ENCODE assay signal across 8 mouse cellular contexts in the genomic region with DNA sequence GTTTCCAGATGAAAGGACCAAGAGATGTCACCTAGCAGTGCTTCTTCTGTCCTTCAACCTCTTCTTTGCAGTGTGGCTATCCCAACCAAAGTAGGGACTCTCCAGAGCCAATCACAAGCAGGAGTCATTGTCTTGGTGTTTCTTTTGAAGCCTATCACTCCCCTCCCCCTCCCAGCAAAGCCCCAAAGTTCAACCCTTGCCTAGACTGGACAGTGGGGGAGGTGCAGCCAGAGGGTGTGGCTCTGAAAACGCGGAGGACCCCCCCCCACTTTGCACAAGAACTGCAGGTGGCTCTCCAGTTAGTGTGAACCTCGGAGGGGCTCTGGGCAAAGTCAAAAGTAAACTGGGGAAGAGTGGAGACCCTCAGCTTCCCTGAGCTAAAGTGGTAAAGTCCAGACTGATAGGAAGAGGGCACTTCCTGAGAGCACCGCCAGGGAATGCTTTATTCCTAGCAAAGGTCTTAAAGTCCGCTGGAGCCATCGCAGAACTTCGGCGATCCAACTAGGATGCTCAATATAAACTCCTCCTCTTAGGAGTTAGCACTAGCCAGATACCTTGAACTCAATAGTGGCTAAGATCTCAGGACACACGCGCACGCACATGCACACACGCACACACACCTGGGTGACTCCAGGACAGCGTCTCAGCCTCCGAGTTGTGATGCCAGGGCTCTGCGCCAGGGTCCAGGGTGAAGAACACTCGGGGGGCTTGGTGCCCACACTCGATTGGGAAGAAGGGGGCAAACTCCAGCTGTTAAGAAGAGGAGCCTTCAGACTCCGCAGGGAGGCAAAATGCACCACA. TPM values are rescaled to one million over a fixed set of nuclear protein-coding genes. Genes with fewer than 3 reads are reported as not detected.
A peak's percentile ranks its signal among the peaks of the same experiment; 100 is the strongest.
DNase-seq lines count a peak whose midpoint lies in the region; ATAC-seq and TF ChIP-seq lines count a peak whose summit lies in the region.

No protein-coding gene starts in this region.

- peak overlapping the region; percentile 94 for H3K4me3 ChIP-seq in gastrocnemius, adult 2 months
- peak overlapping the region; percentile 79 for H3K4me3 ChIP-seq in brown adipose tissue, adult 24 weeks (ENCODE audit: insufficient read depth, low read depth, low read length)
- H3K4me3 ChIP-seq in heart, embryonic 12.5 days, result peak overlapping the region; percentile 80
- peak overlapping the region; percentile 94 for H3K4me3 ChIP-seq in limb, embryonic 10.5 days
- H3K4me3 ChIP-seq in neural tube, embryonic 11.5 days (ENCODE audit: low read depth, low read length), result peak overlapping the region; percentile 82

- H3K4me2 ChIP-seq in heart, embryonic 12.5 days, result peak overlapping the region; percentile 87
- H3K4me2 ChIP-seq in neural tube, embryonic 11.5 days (ENCODE audit: low read depth), result peak overlapping the region; percentile 95

- no peaks in the 10 kb centered on the region for H3K36me3 ChIP-seq in heart, embryonic 12.5 days
- no peaks in the 10 kb centered on the region; the same call in 1 of the 2 replicates for H3K36me3 ChIP-seq in limb, embryonic 10.5 days
- H3K36me3 ChIP-seq in neural tube, embryonic 11.5 days (ENCODE audit: control insufficient read depth, insufficient read depth, low read length), result no peaks in the 10 kb centered on the region

- no peak for ATAC-seq in heart, embryonic 12.5 days (ENCODE audit: insufficient number of reproducible peaks, low FRiP score)
- peak; percentile 3; the same call in 1 of the 2 replicates for ATAC-seq in neural tube, embryonic 11.5 days (ENCODE audit: insufficient read depth, low FRiP score, low TSS enrichment)
- no peak for ATAC-seq in granulocyte monocyte progenitor cell, adult 5-6 weeks (replicated peaks; ENCODE audit: poor library complexity, severe bottlenecking)

- peak overlapping the region; percentile 76 for H3K9ac ChIP-seq in heart, embryonic 12.5 days
- peak overlapping the region; percentile 82 for H3K9ac ChIP-seq in neural tube, embryonic 11.5 days (ENCODE audit: low read length)

- peaks cover 3% of the 10 kb centered on the region; the same call in 1 of the 2 replicates for H3K9me3 ChIP-seq in heart, embryonic 12.5 days (replicated peaks)
- H3K9me3 ChIP-seq in limb, embryonic 10.5 days (replicated peaks), result no peaks in the 10 kb centered on the region
- H3K9me3 ChIP-seq in neural tube, embryonic 11.5 days (ENCODE audit: control insufficient read depth, low read length), result no peaks in the 10 kb centered on the region

- DNase-seq in gastrocnemius, adult 2 months, result peak; percentile 58
- DNase-seq in gastrocnemius, adult 18-20 months (ENCODE audit: low spot score), result no peak
- DNase-seq in limb, embryonic 10.5 days (ENCODE audit: low spot score), result peak; percentile 59
- peak; percentile 50 for DNase-seq in neural tube, embryonic 11.5 days (ENCODE audit: low spot score)
- no peak for DNase-seq in frontal cortex, postnatal 10 days (ENCODE audit: low spot score in 2 of 2)

- intact Hi-C loops in gastrocnemius, adult 2 months (cut with DNase I), result loop anchor here (5.0 to 10.0 kb wide), 2 partner anchors 49 to 196 kb away; a partner anchor contains a TSS

- TF ChIP-seq CTCF in gastrocnemius, adult 2 months (IDR thresholded peaks at IDR 0.05), result peak; percentile 32; the same call in 1 of the 2 replicates

- peaks cover 43% of the 10 kb centered on the region for H3K4me1 ChIP-seq in brown adipose tissue, adult 24 weeks (ENCODE audit: control insufficient read depth, insufficient read depth, insufficient read length, low read length)
- peaks cover 56% of the 10 kb centered on the region for H3K4me1 ChIP-seq in heart, embryonic 12.5 days (replicated peaks)
- peaks cover 63% of the 10 kb centered on the region for H3K4me1 ChIP-seq in limb, embryonic 10.5 days
- peaks cover 46% of the 10 kb centered on the region for H3K4me1 ChIP-seq in neural tube, embryonic 11.5 days (ENCODE audit: control insufficient read depth, insufficient read depth, low read length)

- peak overlapping the region; percentile 96 for H3K27ac ChIP-seq in gastrocnemius, adult 2 months
- 0 out of 2 replicates have a peak overlapping the region, but pooled peaks have one; percentile 11 for H3K27ac ChIP-seq in brown adipose tissue, adult 24 weeks (replicated peaks; ENCODE audit: low read depth, low read length)
- H3K27ac ChIP-seq in heart, embryonic 12.5 days (ENCODE audit: poor library complexity, severe bottlenecking), result no peak overlapping the region
- peak overlapping the region; percentile 90 for H3K27ac ChIP-seq in limb, embryonic 10.5 days
- H3K27ac ChIP-seq in neural tube, embryonic 11.5 days (ENCODE audit: low read depth, low read length), result peak overlapping the region; percentile 53

- WGBS in heart, embryonic 12.5 days, result under 1% methylated on average over 18 of the region's 18 CpGs
- WGBS in limb, embryonic 10.5 days, result under 1% methylated on average over 18 of the region's 18 CpGs
- under 1% methylated on average over 18 of the region's 18 CpGs for whole genome bisulfite sequencing in neural tube, embryonic 11.5 days

- no peaks in the 10 kb centered on the region for H3K27me3 ChIP-seq in heart, embryonic 12.5 days (replicated peaks)
- H3K27me3 ChIP-seq in limb, embryonic 10.5 days (ENCODE audit: low read depth, poor library complexity, severe bottlenecking), result peaks cover 16% of the 10 kb centered on the region; the same call in 1 of the 2 replicates
- no peaks in the 10 kb centered on the region for H3K27me3 ChIP-seq in neural tube, embryonic 11.5 days (ENCODE audit: control insufficient read depth, insufficient read depth, low read length)

RNA-seq across cellular contexts. Expression of a gene that starts 0.9 kb away (rescaled TPM):
- total RNA-seq in gastrocnemius, adult 2 months (2021), result 1 to 10 TPM; 3.3 to 6.2 TPM
- total RNA-seq in gastrocnemius, adult 18-20 months (2021), result 1 to 10 TPM; 2.1 to 2.2 TPM
- 2.5 and 3.0 TPM in 2 replicates for polyA plus RNA-seq in brown adipose tissue, adult 24 weeks (2012; ENCODE audit: insufficient read depth, insufficient read length, missing spikeins)
- 2.0 and 2.7 TPM in 2 replicates for polyA plus RNA-seq in heart, embryonic 12.5 days (2016; fragmentation: Nextera tagmentation; extraction: Ambion mirVana)
- polyA plus RNA-seq in limb, embryonic 10.5 days (2016; fragmentation: Nextera tagmentation; extraction: Ambion mirVana), result 4.2 and 5.5 TPM in 2 replicates
- 5.9 and 8.3 TPM in 2 replicates for polyA plus RNA-seq in neural tube, embryonic 11.5 days (2014; fragmentation: Nextera tagmentation; extraction: Ambion mirVana)
- total RNA-seq in granulocyte monocyte progenitor cell, adult 5-6 weeks (2014; fragmentation: Nextera tagmentation), result 0.52 and 6.0 TPM in 2 replicates
- 0.21 and 0.60 TPM in 2 replicates for total RNA-seq in granulocyte monocyte progenitor cell, adult 5-6 weeks (2017)

RNA-seq across cellular contexts. Expression of a gene that starts 49.4 kb away (rescaled TPM):
- total RNA-seq in gastrocnemius, adult 2 months (2021), result under 1 TPM; 0.25 to 0.38 TPM
- under 1 TPM; 0.21 to 0.71 TPM for total RNA-seq in gastrocnemius, adult 18-20 months (2021)
- 0.52 and 1.2 TPM in 2 replicates for polyA plus RNA-seq in brown adipose tissue, adult 24 weeks (2012; ENCODE audit: insufficient read depth, insufficient read length, missing spikeins)
- 84.2 and 86.9 TPM in 2 replicates for polyA plus RNA-seq in heart, embryonic 12.5 days (2016; fragmentation: Nextera tagmentation; extraction: Ambion mirVana)
- polyA plus RNA-seq in limb, embryonic 10.5 days (2016; fragmentation: Nextera tagmentation; extraction: Ambion mirVana), result 148 and 168 TPM in 2 replicates
- 111 and 112 TPM in 2 replicates for polyA plus RNA-seq in neural tube, embryonic 11.5 days (2014; fragmentation: Nextera tagmentation; extraction: Ambion mirVana)
- total RNA-seq in granulocyte monocyte progenitor cell, adult 5-6 weeks (2014; fragmentation: Nextera tagmentation), result 30.5 and 39.4 TPM in 2 replicates
- total RNA-seq in granulocyte monocyte progenitor cell, adult 5-6 weeks (2017), result 101 and 117 TPM in 2 replicates

Comparison
In these comparisons a context has a peak if more than half of its experiments do, and no peak if none do; other contexts are left out.
1. DNase-seq: peak in gastrocnemius, adult 2 months (single experiment), limb, embryonic 10.5 days (single experiment) and neural tube, embryonic 11.5 days (single experiment); none in gastrocnemius, adult 18-20 months (single experiment) and frontal cortex, postnatal 10 days (0 of 2).
2. RNA of a gene that starts 49.4 kb away (polyA plus RNA-seq): 148 to 168 TPM in limb, embryonic 10.5 days, 111 to 112 TPM in neural tube, embryonic 11.5 days and 84.2 to 86.9 TPM in heart, embryonic 12.5 days; 0.52 to 1.2 TPM in brown adipose tissue, adult 24 weeks; every median in the first group is over 10 times any median in the second.
3. Peak in every context shown above with its lines, with median percentiles within 50 percentile points of each other: H3K4me3 ChIP-seq.